Mouse (Mus musculus) small intestine, adult 2 months (tissue): ENCODE data around the gene Maml2.

Source experiments
- CTCF ChIP-seq: fragments of 200-500 bp; IDR thresholded peaks from 2 replicates; pipeline ENCODE4 v1.5.1; 2012; ENCODE audit warnings: low read depth, mild to moderate bottlenecking, control low read depth, inconsistent platforms, low read length, moderate library complexity, mixed read lengths; ENCODE audit not compliant: insufficient replicate concordance, insufficient read length; ENCODE audit errors: extremely low read depth
- POLR2A ChIP-seq: fragments of 200-500 bp; IDR thresholded peaks from 2 replicates; pipeline ENCODE4 v1.6.1; 2012; ENCODE audit warnings: low read depth, mild to moderate bottlenecking, control low read depth, inconsistent platforms, low read length, moderate library complexity

DNA sequence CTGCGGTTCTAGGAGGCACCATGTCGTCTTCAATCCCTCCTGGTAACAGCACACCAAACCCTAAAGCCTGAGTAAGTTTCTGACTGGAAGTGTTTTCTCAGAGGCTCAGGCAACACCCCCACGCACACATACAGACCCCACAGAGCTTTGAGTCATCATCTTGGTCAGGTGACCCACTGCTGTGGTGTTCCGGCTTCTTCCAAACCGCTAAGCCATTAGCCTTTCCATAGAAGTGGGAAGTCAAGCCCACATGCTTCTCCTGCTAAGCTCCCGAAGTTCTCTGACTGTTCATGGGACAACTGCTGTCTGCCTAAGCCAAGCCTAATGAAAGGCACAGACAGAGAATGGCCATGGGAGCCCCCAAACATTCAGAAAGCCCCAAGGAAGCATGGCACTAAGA, 1.4 kb downstream of the Maml2 start:
- TF ChIP-seq CTCF (no peak), POLR2A (no peak)
